Mouse (Mus musculus) MEL (cell line): ENCODE measurements around the gene Atg2a. TPM values are rescaled to one million over a fixed set of nuclear protein-coding genes. Genes with fewer than 3 reads are reported as not detected.

Source experiments
- DNase-seq: peaks from one replicate; pipeline ENCODE4 v3.0.0; 2011; ENCODE audit warnings: low read depth, low spot score
- H3K27ac ChIP-seq: 2 replicates; pipeline ENCODE4 v1.5.1; 2012; ENCODE audit warnings: low read depth, mild to moderate bottlenecking, control low read depth, low read length, moderate library complexity; ENCODE audit not compliant: control insufficient read depth
- H3K27me3 ChIP-seq, 2 experiments: fragments of 150-350 bp in 1 of 2; sonication (generic) in 1 of 2; 2 replicates each; pipeline ENCODE4 v1.6.1; 2012; ENCODE audit warnings: low read length in 2 of 2, mild to moderate bottlenecking in 2 of 2, improper control_type of control experiment in 1 of 2, moderate library complexity in 1 of 2; ENCODE audit not compliant: insufficient read depth in 2 of 2, control insufficient read depth in 1 of 2
- H3K36me3 ChIP-seq, 2 experiments: 2 replicates each; pipeline ENCODE4 v1.6.1; 2012 to 2014; ENCODE audit warnings: low read length in 2 of 2, improper control_type of control experiment in 1 of 2, inconsistent platforms in 1 of 2, mild to moderate bottlenecking in 1 of 2; ENCODE audit not compliant: insufficient read depth in 2 of 2, control insufficient read depth in 1 of 2
- H3K4me1 ChIP-seq, 2 experiments: fragments of 150-350 bp in 1 of 2; sonication (generic) in 1 of 2; 2 replicates each; pipeline ENCODE4 v1.6.1; 2012; ENCODE audit warnings: low read length in 2 of 2, improper control_type of control experiment in 1 of 2, mild to moderate bottlenecking in 1 of 2; ENCODE audit not compliant: insufficient read depth in 2 of 2, control insufficient read depth in 1 of 2
- H3K4me3 ChIP-seq, 2 experiments: fragments of 150-350 bp in 1 of 2; sonication (generic) in 1 of 2; 2 replicates each; pipeline ENCODE4 v1.5.1; 2012; ENCODE audit warnings: low read depth in 2 of 2, low read length in 2 of 2, mild to moderate bottlenecking in 2 of 2, moderate library complexity in 2 of 2, control low read depth in 1 of 2, improper control_type of control experiment in 1 of 2; ENCODE audit not compliant: control insufficient read depth in 1 of 2, insufficient read depth in 1 of 2
- H3K79me2 ChIP-seq: 2 replicates; pipeline ENCODE4 v1.6.1; 2012; ENCODE audit warnings: mild to moderate bottlenecking, low read length, moderate library complexity; ENCODE audit not compliant: control insufficient read depth, poor library complexity, insufficient read depth
- H3K9ac ChIP-seq: 2 replicates; pipeline ENCODE4 v1.6.1; 2012; ENCODE audit warnings: low read depth, mild to moderate bottlenecking, control low read depth, low read length, moderate library complexity; ENCODE audit not compliant: control insufficient read depth, poor library complexity, severe bottlenecking
- H3K9me3 ChIP-seq: fragments of 150-350 bp; sonication (generic); replicated peaks from 2 replicates; pipeline ENCODE4 v1.6.1; 2012; ENCODE audit warnings: mild to moderate bottlenecking, low read length, improper control_type of control experiment, moderate library complexity; ENCODE audit not compliant: insufficient read depth
- BHLHE40 ChIP-seq: IDR thresholded peaks from 2 replicates; pipeline ENCODE4 v1.6.1; 2012; ENCODE audit warnings: low read depth, mild to moderate bottlenecking, inconsistent platforms, low read length, improper control_type of control experiment, borderline replicate concordance
- CHD1 ChIP-seq: IDR thresholded peaks from 2 replicates; pipeline ENCODE4 v1.6.1; 2012; ENCODE audit warnings: low read depth, mild to moderate bottlenecking, inconsistent platforms, low read length, improper control_type of control experiment
- CTCF ChIP-seq, 3 experiments: IDR thresholded peaks in 2 of 3; conservative IDR thresholded peaks in 1 of 3; 2 replicates each; pipeline ENCODE4 v1.5.1; 2011 to 2012; ENCODE audit warnings: low read length in 3 of 3, low read depth in 2 of 3, mild to moderate bottlenecking in 2 of 3, improper control_type of control experiment in 1 of 3, inconsistent platforms in 1 of 3, mixed read lengths in 1 of 3, moderate library complexity in 1 of 3; ENCODE audit not compliant: control insufficient read depth in 1 of 3, insufficient read depth in 1 of 3, poor library complexity in 1 of 3, severe bottlenecking in 1 of 3
- GATA1 ChIP-seq: IDR thresholded peaks from 2 replicates; pipeline ENCODE4 v1.6.1; 2011; ENCODE audit warnings: low read depth, low read length, improper control_type of control experiment
- JUND ChIP-seq: IDR thresholded peaks from 2 replicates; pipeline ENCODE4 v1.6.1; 2011; ENCODE audit warnings: low read depth, mild to moderate bottlenecking, improper control_type of control experiment, low read length
- KAT2A ChIP-seq: conservative IDR thresholded peaks from 2 replicates; pipeline ENCODE4 v1.6.1; 2012; ENCODE audit warnings: low read depth, low read length, improper control_type of control experiment, inconsistent platforms
- NELFE ChIP-seq: IDR thresholded peaks from 2 replicates; pipeline ENCODE4 v1.6.1; 2011; ENCODE audit warnings: low read depth, low read length, improper control_type of control experiment
- RCOR1 ChIP-seq: IDR thresholded peaks from 2 replicates; pipeline ENCODE4 v1.6.1; 2012; ENCODE audit warnings: low read depth, mild to moderate bottlenecking, inconsistent platforms, low read length, improper control_type of control experiment
- TAL1 ChIP-seq: IDR thresholded peaks from 2 replicates; pipeline ENCODE4 v1.6.1; 2012; ENCODE audit warnings: mild to moderate bottlenecking, inconsistent platforms, low read length, moderate library complexity, mixed read lengths
- USF1 ChIP-seq: IDR thresholded peaks from 2 replicates; pipeline ENCODE4 v1.6.1; 2014; ENCODE audit warnings: low read depth, mild to moderate bottlenecking, inconsistent platforms, low read length, improper control_type of control experiment, moderate library complexity
- USF2 ChIP-seq, 2 experiments: IDR thresholded peaks; 2 replicates each; pipeline ENCODE4 v1.6.1; 2011 to 2012; ENCODE audit warnings: improper control_type of control experiment in 2 of 2, low read length in 2 of 2, borderline replicate concordance in 1 of 2, inconsistent platforms in 1 of 2, low read depth in 1 of 2, mild to moderate bottlenecking in 1 of 2; ENCODE audit not compliant: insufficient read depth in 1 of 2
- ZC3H11A ChIP-seq: IDR thresholded peaks from 2 replicates; pipeline ENCODE4 v1.6.1; 2012; ENCODE audit warnings: low read depth, mild to moderate bottlenecking, inconsistent platforms, low read length, improper control_type of control experiment
- ZKSCAN1 ChIP-seq: IDR thresholded peaks from 2 replicates; pipeline ENCODE4 v1.6.1; 2012; ENCODE audit warnings: low read depth, mild to moderate bottlenecking, inconsistent platforms, low read length, improper control_type of control experiment, moderate library complexity
- polyA plus RNA-seq, 2 experiments: library from polyadenylated mRNA; stranded (reverse) in 1 of 2; unstranded in 1 of 2; fragments of >175 nt in 1 of 2; fragments of >200 nt in 1 of 2; gene quantifications; 2 replicates each; pipeline versions ENCODE4 v1.2.1 to v1.2.4; 2012; ENCODE audit warnings: low replicate concordance in 2 of 2, low read depth in 1 of 2; ENCODE audit not compliant: insufficient read length in 2 of 2, insufficient read depth in 1 of 2, missing spikeins in 1 of 2
- total RNA-seq: library from RNA; depleted of rRNA; stranded (reverse); fragments of 300-350 nt; gene quantifications from 2 replicates; pipeline ENCODE4 v1.2.3, GENCODE M21; 2012

Gene Atg2a
- total and polyA plus RNA-seq, 3 experiments = 7.9 to 21.7 TPM; not detected in 1

GRCm38 (mm10) chr19:6273998-6274608 is 32.6 kb downstream of the Atg2a start:
- H3K36me3 ChIP-seq = peaks cover 0 to 14% of the 10 kb centered on the region in 2 experiments; a peak in 2 of 4 replicates
- H3K9ac ChIP-seq = no peak overlapping the region
- H3K27ac ChIP-seq = no peak overlapping the region
- TF ChIP-seq CHD1 = no peak
- TF ChIP-seq TAL1 = no peak
- TF ChIP-seq RCOR1 = no peak
- no peak for TF ChIP-seq GATA1
- TF ChIP-seq USF2 (IDR thresholded peaks at IDR 0.05; ENCODE audit: borderline replicate concordance in 1 of 2, insufficient read depth in 1 of 2, low read depth in 1 of 2, low read length in 2 of 2) = no peak
- no peak for TF ChIP-seq CTCF (IDR thresholded peaks at IDR 0.05 in 2 of 3, conservative IDR thresholded peaks at IDR 0.05 in 1 of 3; ENCODE audit: control insufficient read depth in 1 of 3, insufficient read depth in 1 of 3, low read depth in 2 of 3, low read length in 3 of 3, poor library complexity in 1 of 3, severe bottlenecking in 1 of 3)
- TF ChIP-seq KAT2A = no peak
- no peak for TF ChIP-seq USF1
- DNase-seq = no peak
- no peak overlapping the region for H3K4me3 ChIP-seq
- no peaks in the 10 kb centered on the region for H3K27me3 ChIP-seq
- H3K4me1 ChIP-seq = peaks cover 5 to 21% of the 10 kb centered on the region in 2 experiments
- H3K79me2 ChIP-seq = peaks cover 29% of the 10 kb centered on the region
- H3K9me3 ChIP-seq = no peaks in the 10 kb centered on the region

- TF ChIP-seq CHD1 (0 out of 2 replicates have a peak, but pooled peaks have one; percentile 81), JUND (no peak), BHLHE40 (0 out of 2 replicates have a peak, but pooled peaks have one; percentile 25), NELFE (peak; percentile 8; the same call in 1 of the 2 replicates), CTCF (IDR thresholded peaks at IDR 0.05 in 2 of 3, conservative IDR thresholded peaks at IDR 0.05 in 1 of 3; ENCODE audit: control insufficient read depth in 1 of 3, insufficient read depth in 1 of 3, low read depth in 2 of 3, low read length in 3 of 3, poor library complexity in 1 of 3, severe bottlenecking in 1 of 3) (peak in 1 of 3 experiments; percentile 29; a peak in 2 of 6 replicates), ZC3H11A (no peak), ZKSCAN1 (no peak)
- Histone ChIP-seq H3K27ac (peak overlapping the region; percentile 56), H3K27me3 (no peaks in the 10 kb centered on the region), H3K36me3 (peaks cover 0 to 25% of the 10 kb centered on the region in 2 experiments; a peak in 3 of 4 replicates), H3K4me1 (peaks cover 12 to 34% of the 10 kb centered on the region in 2 experiments), H3K4me3 (peak overlapping the region; percentile 52 to 69), H3K9ac (peak overlapping the region; percentile 78), H3K9me3 (no peaks in the 10 kb centered on the region), H3K79me2 (peaks cover 44% of the 10 kb centered on the region)
- DNase-seq = peak; percentile 75
These were observed 34.4 kb downstream of the Atg2a start for GRCm38 (mm10) chr19:6275740-6276389.
